Mouse (Mus musculus) frontal cortex, adult 2 months (tissue): ENCODE data around the gene Dpyd. TPM values are rescaled to one million over a fixed set of nuclear protein-coding genes. Genes with fewer than 3 reads are reported as not detected.
A peak's percentile ranks its signal among the peaks of the same experiment; 100 is the strongest.

Source experiments
- DNase-seq, 2 experiments: peaks; one replicate each; pipeline ENCODE4 v3.0.0; 2022; ENCODE audit warnings: low spot score in 1 of 2; ENCODE audit errors: extremely low spot score in 1 of 2
- polyA plus RNA-seq: library from polyadenylated mRNA; depleted of rRNA; stranded (reverse); fragments of >200 nt; gene quantifications from 2 replicates; pipeline ENCODE4 v1.2.3, GENCODE M21; 2012

The Dpyd gene
- polyA plus RNA-seq, 1 experiment = 4.1 TPM

GRCm38 (mm10) chr3:119333335-119334305 lies 771.7 kb downstream of the Dpyd start:
- DNase-seq = peak in 1 of 2 experiments; percentile 30

GRCm38 (mm10) chr3:119361555-119362385 lies 799.8 kb downstream of the Dpyd start:
- peak; percentile 2 to 27 for DNase-seq

GRCm38 (mm10) chr3:119362392-119362791 lies 800.5 kb downstream of the Dpyd start:
- DNase-seq = no peak

GRCm38 (mm10) chr3:119368931-119369330 lies 807.0 kb downstream of the Dpyd start:
- DNase-seq = no peak

GRCm38 (mm10) chr3:119381119-119381518 lies 819.2 kb downstream of the Dpyd start:
- no peak for DNase-seq

- no peak for DNase-seq
Measured at GRCm38 (mm10) chr3:119382395-119382794, 820.5 kb downstream of the Dpyd start.

GRCm38 (mm10) chr3:119387332-119388105 lies 825.6 kb downstream of the Dpyd start:
- DNase-seq = peak in 1 of 2 experiments; percentile 6

GRCm38 (mm10) chr3:119397205-119397604 lies 835.3 kb downstream of the Dpyd start:
- DNase-seq = no peak

GRCm38 (mm10) chr3:119402836-119403728 lies 841.2 kb downstream of the Dpyd start:
- DNase-seq = no peak

GRCm38 (mm10) chr3:119419087-119419709 lies 857.3 kb downstream of the Dpyd start:
- DNase-seq = peak in 1 of 2 experiments; percentile 15

GRCm38 (mm10) chr3:119419745-119420144 lies 857.8 kb downstream of the Dpyd start:
- DNase-seq = no peak

GRCm38 (mm10) chr3:119431339-119431738 lies 869.4 kb downstream of the Dpyd start:
- no peak for DNase-seq

GRCm38 (mm10) chr3:119431757-119432156 lies 869.8 kb downstream of the Dpyd start:
- no peak for DNase-seq

- DNase-seq = no peak
Measured at GRCm38 (mm10) chr3:119447559-119447958, 885.6 kb downstream of the Dpyd start.

GRCm38 (mm10) chr3:119464073-119464472 lies 902.1 kb downstream of the Dpyd start:
- DNase-seq = no peak

- DNase-seq = no peak
Measured at GRCm38 (mm10) chr3:119464479-119464878, 902.5 kb downstream of the Dpyd start.

- peak in 1 of 2 experiments; percentile 13 for DNase-seq
Measured at GRCm38 (mm10) chr3:119467723-119468122, 905.8 kb downstream of the Dpyd start.
